Mouse (Mus musculus) hindbrain, embryonic 13.5 days (tissue): ENCODE results near the gene Htr2a. TPM values are rescaled to one million over a fixed set of nuclear protein-coding genes. Genes with fewer than 3 reads are reported as not detected.
A peak's percentile ranks its signal among the peaks of the same experiment; 100 is the strongest.

Experiments
- ATAC-seq: fragments of 200-750 bp; cut with Nextera tagmentation; 2 replicates; pipeline ENCODE4 v1.8.0; 2017; ENCODE audit warnings: moderate TSS enrichment; ENCODE audit not compliant: low FRiP score
- H3K27ac ChIP-seq: fragments of 300-500 bp; sonication (generic); 2 replicates; pipeline ENCODE4 v1.5.1; 2015; ENCODE audit warnings: inconsistent platforms, mild to moderate bottlenecking, moderate library complexity
- H3K27me3 ChIP-seq: fragments of 300-500 bp; sonication (generic); 2 replicates; pipeline ENCODE4 v1.6.1; 2015; ENCODE audit warnings: mild to moderate bottlenecking, inconsistent platforms
- H3K36me3 ChIP-seq: fragments of 300-500 bp; sonication (generic); 2 replicates; pipeline ENCODE4 v1.6.1; 2015; ENCODE audit warnings: mild to moderate bottlenecking, inconsistent platforms
- H3K4me1 ChIP-seq: fragments of 300-500 bp; sonication (generic); replicated peaks from 2 replicates; pipeline ENCODE4 v1.6.1; 2015; ENCODE audit warnings: inconsistent platforms
- H3K4me2 ChIP-seq: fragments of 300-500 bp; sonication (generic); 2 replicates; pipeline ENCODE4 v1.6.1; 2015; ENCODE audit warnings: inconsistent platforms, mild to moderate bottlenecking, moderate library complexity
- H3K4me3 ChIP-seq: fragments of 300-500 bp; sonication (generic); 2 replicates; pipeline ENCODE4 v1.5.1; 2015; ENCODE audit warnings: mild to moderate bottlenecking, inconsistent platforms
- H3K9ac ChIP-seq: fragments of 300-500 bp; sonication (generic); 2 replicates; pipeline ENCODE4 v1.6.1; 2015; ENCODE audit warnings: mild to moderate bottlenecking, inconsistent platforms
- H3K9me3 ChIP-seq: fragments of 300-500 bp; sonication (generic); 2 replicates; pipeline ENCODE4 v1.6.1; 2016; ENCODE audit warnings: inconsistent platforms
- WGBS: fragments of 180-500 bp; shearing (Covaris S2); methylation state at CpG from one replicate; pipeline ENCODE4 v1.1.7; 2015; 5-methylcytosine and 5-hydroxymethylcytosine counted together
- polyA plus RNA-seq: library from polyadenylated mRNA; unstranded; fragments of >200 nt; fragmentation: Nextera tagmentation; extraction: Ambion mirVana; gene quantifications from 2 replicates; pipeline ENCODE4 v1.2.1, GENCODE M21; 2015

The Htr2a gene
- polyA plus RNA-seq = 1.6 and 2.0 TPM in 2 replicates

GRCm38 (mm10) chr14:74640819-74641381 is at the start of gene Htr2a:
Gene Htr2a (plus strand): TSS chr14:74640840.
- Histone ChIP-seq H3K27me3 (peaks cover 30% of the 10 kb centered on the region; the same call in 1 of the 2 replicates), H3K4me1 (peaks cover 26% of the 10 kb centered on the region), H3K4me3 (peak within 1 kb of the TSS; percentile 45), H3K36me3 (no peaks in the 10 kb centered on the region), H3K9me3 (no peaks in the 10 kb centered on the region), H3K9ac (peak within 1 kb of the TSS; percentile 68), H3K4me2 (peak within 1 kb of the TSS; percentile 81), H3K27ac (0 out of 2 replicates have a peak within 1 kb of the TSS, but pooled peaks have one; percentile 42)
- ATAC-seq = peak; percentile 61
- WGBS = under 1% methylated on average over 20 of the region's 20 CpGs

- WGBS = 82% methylated on average over 5 of the region's 5 CpGs
- ATAC-seq = no peak
These were observed 39.1 kb upstream of the Htr2a start for GRCm38 (mm10) chr14:74601333-74602087.

GRCm38 (mm10) chr14:74602543-74602942 is 38.1 kb upstream of the Htr2a start:
- 63% methylated on average over 7 of the region's 7 CpGs for WGBS
- H3K27me3 ChIP-seq = no peaks in the 10 kb centered on the region
- H3K4me3 ChIP-seq = no peak overlapping the region
- no peak overlapping the region for H3K9ac ChIP-seq
- ATAC-seq = 0 out of 2 replicates have a peak, but pooled peaks have one; percentile 59
- no peaks in the 10 kb centered on the region for H3K36me3 ChIP-seq
- H3K4me1 ChIP-seq = no peaks in the 10 kb centered on the region
- no peak overlapping the region for H3K4me2 ChIP-seq
- H3K9me3 ChIP-seq = no peaks in the 10 kb centered on the region
- no peak overlapping the region for H3K27ac ChIP-seq

More at GRCm38 (mm10) chr14:74601333-74602087, 39.1 kb upstream of the Htr2a start:
- Histone ChIP-seq H3K9me3 (no peaks in the 10 kb centered on the region), H3K4me3 (no peak overlapping the region), H3K9ac (no peak overlapping the region), H3K4me1 (no peaks in the 10 kb centered on the region), H3K4me2 (no peak overlapping the region), H3K36me3 (no peaks in the 10 kb centered on the region), H3K27me3 (no peaks in the 10 kb centered on the region), H3K27ac (no peak overlapping the region)

GRCm38 (mm10) chr14:74603131-74603766 is 37.4 kb upstream of the Htr2a start:
- no peaks in the 10 kb centered on the region for H3K36me3 ChIP-seq
- no peak for ATAC-seq
- H3K27ac ChIP-seq = no peak overlapping the region
- H3K4me1 ChIP-seq = no peaks in the 10 kb centered on the region
- H3K9ac ChIP-seq = no peak overlapping the region
- H3K9me3 ChIP-seq = no peaks in the 10 kb centered on the region
- H3K4me2 ChIP-seq = no peak overlapping the region
- no peaks in the 10 kb centered on the region for H3K27me3 ChIP-seq
- H3K4me3 ChIP-seq = no peak overlapping the region
- 91% methylated on average over 7 of the region's 7 CpGs for WGBS

GRCm38 (mm10) chr14:74611326-74611725 is 29.3 kb upstream of the Htr2a start:
- no peaks in the 10 kb centered on the region for H3K36me3 ChIP-seq
- H3K4me2 ChIP-seq = no peak overlapping the region
- H3K9ac ChIP-seq = no peak overlapping the region
- H3K4me1 ChIP-seq = no peaks in the 10 kb centered on the region
- 81% methylated on average over 8 of the region's 8 CpGs for WGBS
- no peaks in the 10 kb centered on the region for H3K27me3 ChIP-seq
- no peak for ATAC-seq
- H3K4me3 ChIP-seq = no peak overlapping the region
- H3K27ac ChIP-seq = no peak overlapping the region
- no peaks in the 10 kb centered on the region for H3K9me3 ChIP-seq

GRCm38 (mm10) chr14:74618858-74619257 is 21.8 kb upstream of the Htr2a start:
- no peak overlapping the region for H3K4me2 ChIP-seq
- H3K36me3 ChIP-seq = no peaks in the 10 kb centered on the region
- ATAC-seq = no peak
- no peaks in the 10 kb centered on the region for H3K27me3 ChIP-seq
- no peak overlapping the region for H3K4me3 ChIP-seq
- WGBS = 66% methylated on average over 4 of the region's 4 CpGs
- H3K27ac ChIP-seq = no peak overlapping the region
- peaks cover 9% of the 10 kb centered on the region; the same call in 1 of the 2 replicates for H3K9me3 ChIP-seq
- no peaks in the 10 kb centered on the region for H3K4me1 ChIP-seq
- no peak overlapping the region for H3K9ac ChIP-seq

- H3K4me2 ChIP-seq = no peak overlapping the region
- WGBS = 91% methylated on average over 4 of the region's 4 CpGs
- no peaks in the 10 kb centered on the region for H3K9me3 ChIP-seq
- H3K4me3 ChIP-seq = no peak overlapping the region
- H3K27ac ChIP-seq = no peak overlapping the region
- peaks cover 24% of the 10 kb centered on the region; the same call in 1 of the 2 replicates for H3K27me3 ChIP-seq
- H3K4me1 ChIP-seq = peaks cover 23% of the 10 kb centered on the region
- no peak for ATAC-seq
- H3K36me3 ChIP-seq = no peaks in the 10 kb centered on the region
- no peak overlapping the region for H3K9ac ChIP-seq
These were observed 2.6 kb upstream of the Htr2a start for GRCm38 (mm10) chr14:74638071-74638470.

GRCm38 (mm10) chr14:74641668-74642230 is 1.1 kb downstream of the Htr2a start:
- Histone ChIP-seq H3K4me2 (peak overlapping the region; percentile 81), H3K4me1 (peaks cover 26% of the 10 kb centered on the region), H3K27me3 (peaks cover 30% of the 10 kb centered on the region; the same call in 1 of the 2 replicates), H3K36me3 (no peaks in the 10 kb centered on the region), H3K27ac (no peak overlapping the region), H3K9ac (peak overlapping the region; percentile 68), H3K9me3 (no peaks in the 10 kb centered on the region), H3K4me3 (peak overlapping the region; percentile 45)
- WGBS = 17% methylated on average over 17 of the region's 17 CpGs
- ATAC-seq = no peak; the same call in 1 of the 2 replicates

- Histone ChIP-seq H3K4me2 (peak overlapping the region; percentile 81), H3K9me3 (no peaks in the 10 kb centered on the region), H3K4me3 (peak overlapping the region; percentile 45), H3K27ac (no peak overlapping the region), H3K9ac (peak overlapping the region; percentile 51), H3K36me3 (no peaks in the 10 kb centered on the region), H3K4me1 (peaks cover 26% of the 10 kb centered on the region), H3K27me3 (peaks cover 30% of the 10 kb centered on the region; the same call in 1 of the 2 replicates)
- 0% methylated on average over 4 of the region's 4 CpGs for WGBS
- ATAC-seq = peak; percentile 40
These were observed 2.7 kb downstream of the Htr2a start for GRCm38 (mm10) chr14:74643296-74643695.

GRCm38 (mm10) chr14:74646107-74646793 is 5.6 kb downstream of the Htr2a start:
- Histone ChIP-seq H3K9ac (no peak overlapping the region), H3K36me3 (no peaks in the 10 kb centered on the region), H3K4me3 (no peak overlapping the region), H3K27ac (no peak overlapping the region), H3K27me3 (peaks cover 17% of the 10 kb centered on the region; the same call in 1 of the 2 replicates), H3K9me3 (no peaks in the 10 kb centered on the region), H3K4me2 (no peak overlapping the region), H3K4me1 (peaks cover 17% of the 10 kb centered on the region)
- 76% methylated on average over 11 of the region's 11 CpGs for WGBS
- no peak for ATAC-seq

- no peak for ATAC-seq
- 84% methylated on average over 6 of the region's 6 CpGs for WGBS
These were observed 9.4 kb downstream of the Htr2a start for GRCm38 (mm10) chr14:74650001-74650400.

More at GRCm38 (mm10) chr14:74650001-74650400, 9.4 kb downstream of the Htr2a start:
- Histone ChIP-seq H3K9me3 (no peaks in the 10 kb centered on the region), H3K9ac (no peak overlapping the region), H3K27ac (no peak overlapping the region), H3K4me2 (no peak overlapping the region), H3K27me3 (0 out of 2 replicates have a peak, but pooled peaks cover under 1% of the 10 kb centered on the region), H3K4me1 (no peaks in the 10 kb centered on the region), H3K36me3 (no peaks in the 10 kb centered on the region), H3K4me3 (no peak overlapping the region)
